Mouse (Mus musculus) embryonic facial prominence, embryonic 15.5 days (tissue): ENCODE results near the gene Adcy6. TPM values are rescaled to one million over a fixed set of nuclear protein-coding genes. Genes with fewer than 3 reads are reported as not detected.

Source experiments
- ATAC-seq: fragments of 200-750 bp; cut with Nextera tagmentation; 2 replicates; pipeline ENCODE4 v1.8.0; 2017; ENCODE audit warnings: low read depth, moderate TSS enrichment; ENCODE audit not compliant: insufficient number of reproducible peaks, low FRiP score, low TSS enrichment
- H3K27ac ChIP-seq: fragments of 300-500 bp; sonication (generic); replicated peaks from 2 replicates; pipeline ENCODE4 v1.5.1; 2015; ENCODE audit warnings: mild to moderate bottlenecking, inconsistent platforms
- H3K27me3 ChIP-seq: fragments of 300-500 bp; sonication (generic); 2 replicates; pipeline ENCODE4 v1.6.1; 2015; ENCODE audit warnings: inconsistent platforms
- H3K36me3 ChIP-seq: fragments of 300-500 bp; sonication (generic); 2 replicates; pipeline ENCODE4 v1.6.1; 2015; ENCODE audit warnings: mild to moderate bottlenecking, inconsistent platforms
- H3K4me1 ChIP-seq: fragments of 300-500 bp; sonication (generic); 2 replicates; pipeline ENCODE4 v1.6.1; 2015; ENCODE audit warnings: inconsistent platforms
- H3K4me2 ChIP-seq: fragments of 300-500 bp; sonication (generic); replicated peaks from 2 replicates; pipeline ENCODE4 v1.6.1; 2015; ENCODE audit warnings: mild to moderate bottlenecking, inconsistent platforms
- H3K4me3 ChIP-seq: fragments of 300-500 bp; sonication (generic); replicated peaks from 2 replicates; pipeline ENCODE4 v1.5.1; 2015; ENCODE audit warnings: mild to moderate bottlenecking, inconsistent platforms
- H3K9ac ChIP-seq: fragments of 300-500 bp; sonication (generic); 2 replicates; pipeline ENCODE4 v1.6.1; 2015; ENCODE audit warnings: inconsistent platforms
- H3K9me3 ChIP-seq: fragments of 300-500 bp; sonication (generic); replicated peaks from 2 replicates; pipeline ENCODE4 v1.6.1; 2016; ENCODE audit warnings: inconsistent platforms
- WGBS: fragments of 180-500 bp; shearing (Covaris S2); methylation state at CpG from one replicate; pipeline ENCODE4 v1.1.7; 2015; 5-methylcytosine and 5-hydroxymethylcytosine counted together
- polyA plus RNA-seq: library from polyadenylated mRNA; unstranded; fragments of >200 nt; fragmentation: Nextera tagmentation; extraction: Ambion mirVana; gene quantifications from 2 replicates; pipeline ENCODE4 v1.2.1, GENCODE M21; 2015

Gene Adcy6
- polyA plus RNA-seq, 1 experiment from 2014 or later, result 18.1 TPM

- H3K4me3 ChIP-seq, result no peak overlapping the region
- no peak for ATAC-seq
- H3K9me3 ChIP-seq, result no peaks in the 10 kb centered on the region
- no peak overlapping the region for H3K27ac ChIP-seq
- H3K36me3 ChIP-seq, result no peaks in the 10 kb centered on the region
- no peaks in the 10 kb centered on the region for H3K27me3 ChIP-seq
- H3K9ac ChIP-seq, result no peak overlapping the region
- H3K4me2 ChIP-seq, result no peak overlapping the region
- 94% methylated on average over 3 of the region's 3 CpGs for whole genome bisulfite sequencing
- peaks cover 39% of the 10 kb centered on the region for H3K4me1 ChIP-seq
Measured at GRCm38 (mm10) chr15:98612229-98612628, 2.4 kb upstream of the Adcy6 start.

GRCm38 (mm10) chr15:98610131-98610633 lies 306 bp upstream of the Adcy6 start:
- peak overlapping the region; percentile 62 for H3K9ac ChIP-seq
- peak overlapping the region; percentile 70 for H3K4me3 ChIP-seq
- peak overlapping the region; percentile 90 for H3K4me2 ChIP-seq
- H3K4me1 ChIP-seq, result peaks cover 35% of the 10 kb centered on the region
- peak overlapping the region; percentile 86 for H3K27ac ChIP-seq
- 3% methylated on average over 12 of the region's 12 CpGs for WGBS
- ATAC-seq, result no peak
- no peaks in the 10 kb centered on the region for H3K36me3 ChIP-seq
- H3K27me3 ChIP-seq, result no peaks in the 10 kb centered on the region
- H3K9me3 ChIP-seq, result no peaks in the 10 kb centered on the region

GRCm38 (mm10) chr15:98608784-98609250 lies 1.1 kb downstream of the Adcy6 start:
- peak overlapping the region; percentile 90 for H3K4me2 ChIP-seq
- H3K9ac ChIP-seq, result peak overlapping the region; percentile 62
- 0% methylated on average over 15 of the region's 26 CpGs for WGBS
- peak; percentile 37; the same call in 1 of the 2 replicates for ATAC-seq
- no peaks in the 10 kb centered on the region for H3K9me3 ChIP-seq
- peaks cover 31% of the 10 kb centered on the region for H3K4me1 ChIP-seq
- peaks cover 11% of the 10 kb centered on the region for H3K36me3 ChIP-seq
- H3K27me3 ChIP-seq, result no peaks in the 10 kb centered on the region
- H3K4me3 ChIP-seq, result peak overlapping the region; percentile 70
- H3K27ac ChIP-seq, result peak overlapping the region; percentile 86

- H3K27ac ChIP-seq, result peak overlapping the region; percentile 86
- H3K36me3 ChIP-seq, result peaks cover 17% of the 10 kb centered on the region
- no peaks in the 10 kb centered on the region for H3K27me3 ChIP-seq
- WGBS, result 10% methylated on average over 9 of the region's 10 CpGs
- peaks cover 37% of the 10 kb centered on the region for H3K4me1 ChIP-seq
- H3K4me2 ChIP-seq, result peak overlapping the region; percentile 90
- H3K4me3 ChIP-seq, result peak overlapping the region; percentile 70
- H3K9me3 ChIP-seq, result no peaks in the 10 kb centered on the region
- peak overlapping the region; percentile 62 for H3K9ac ChIP-seq
- 0 out of 2 replicates have a peak, but pooled peaks have one; percentile 1 for ATAC-seq
Measured at GRCm38 (mm10) chr15:98608058-98608783, 1.7 kb downstream of the Adcy6 start.

GRCm38 (mm10) chr15:98607557-98607956 lies 2.3 kb downstream of the Adcy6 start:
- 0 out of 2 replicates have a peak overlapping the region, but pooled peaks have one; percentile 40 for H3K27ac ChIP-seq
- H3K27me3 ChIP-seq, result no peaks in the 10 kb centered on the region
- H3K9me3 ChIP-seq, result no peaks in the 10 kb centered on the region
- peaks cover 17% of the 10 kb centered on the region for H3K36me3 ChIP-seq
- peak overlapping the region; percentile 70 for H3K4me3 ChIP-seq
- H3K9ac ChIP-seq, result no peak overlapping the region
- H3K4me2 ChIP-seq, result peak overlapping the region; percentile 90
- WGBS, result 18% methylated on average over 4 of the region's 4 CpGs
- H3K4me1 ChIP-seq, result peaks cover 43% of the 10 kb centered on the region
- ATAC-seq, result no peak

- Histone ChIP-seq H3K4me3 (no peak overlapping the region), H3K27me3 (no peaks in the 10 kb centered on the region), H3K4me1 (peaks cover 52% of the 10 kb centered on the region), H3K4me2 (no peak overlapping the region), H3K27ac (no peak overlapping the region), H3K9ac (no peak overlapping the region), H3K36me3 (peaks cover 19% of the 10 kb centered on the region), H3K9me3 (no peaks in the 10 kb centered on the region)
- 69% methylated on average over 9 of the region's 9 CpGs for WGBS
- ATAC-seq, result no peak
Measured at GRCm38 (mm10) chr15:98606739-98607138, 3.1 kb downstream of the Adcy6 start.

- ATAC-seq, result no peak
- Histone ChIP-seq H3K9ac (no peak overlapping the region), H3K27me3 (no peaks in the 10 kb centered on the region), H3K4me1 (peaks cover 56% of the 10 kb centered on the region), H3K4me2 (no peak overlapping the region), H3K27ac (no peak overlapping the region), H3K36me3 (peaks cover 22% of the 10 kb centered on the region), H3K9me3 (no peaks in the 10 kb centered on the region), H3K4me3 (no peak overlapping the region)
- WGBS, result 85% methylated on average over 12 of the region's 12 CpGs
Measured at GRCm38 (mm10) chr15:98606051-98606536, 3.8 kb downstream of the Adcy6 start.

GRCm38 (mm10) chr15:98604041-98604575 lies 5.8 kb downstream of the Adcy6 start:
- Histone ChIP-seq H3K9ac (no peak overlapping the region), H3K4me1 (peaks cover 50% of the 10 kb centered on the region), H3K4me2 (no peak overlapping the region), H3K27ac (peak overlapping the region; percentile 77; the same call in 1 of the 2 replicates), H3K4me3 (no peak overlapping the region), H3K36me3 (peaks cover 41% of the 10 kb centered on the region), H3K9me3 (no peaks in the 10 kb centered on the region), H3K27me3 (no peaks in the 10 kb centered on the region)
- no peak for ATAC-seq
- whole genome bisulfite sequencing, result 90% methylated on average over 24 of the region's 24 CpGs

GRCm38 (mm10) chr15:98602921-98603458 lies 6.9 kb downstream of the Adcy6 start:
- no peaks in the 10 kb centered on the region for H3K9me3 ChIP-seq
- H3K4me3 ChIP-seq, result peak overlapping the region; percentile 26
- 33% methylated on average over 4 of the region's 4 CpGs for WGBS
- no peak for ATAC-seq
- peak overlapping the region; percentile 77 for H3K27ac ChIP-seq
- peaks cover 44% of the 10 kb centered on the region for H3K4me1 ChIP-seq
- H3K4me2 ChIP-seq, result peak overlapping the region; percentile 46
- H3K27me3 ChIP-seq, result no peaks in the 10 kb centered on the region
- no peak overlapping the region; the same call in 1 of the 2 replicates for H3K9ac ChIP-seq
- peaks cover 52% of the 10 kb centered on the region for H3K36me3 ChIP-seq

GRCm38 (mm10) chr15:98602191-98602881 lies 7.5 kb downstream of the Adcy6 start:
- 42% methylated on average over 13 of the region's 13 CpGs for WGBS
- no peak overlapping the region for H3K9ac ChIP-seq
- H3K9me3 ChIP-seq, result no peaks in the 10 kb centered on the region
- peaks cover 37% of the 10 kb centered on the region for H3K4me1 ChIP-seq
- peaks cover 59% of the 10 kb centered on the region for H3K36me3 ChIP-seq
- ATAC-seq, result peak; percentile 52; the same call in 1 of the 2 replicates
- peak overlapping the region; percentile 77 for H3K27ac ChIP-seq
- H3K27me3 ChIP-seq, result no peaks in the 10 kb centered on the region
- peak overlapping the region; percentile 46 for H3K4me2 ChIP-seq
- peak overlapping the region; percentile 26 for H3K4me3 ChIP-seq

- no peak for ATAC-seq
- Histone ChIP-seq H3K4me1 (peaks cover 32% of the 10 kb centered on the region), H3K27ac (peak overlapping the region; percentile 77), H3K27me3 (no peaks in the 10 kb centered on the region), H3K4me2 (peak overlapping the region; percentile 46), H3K9me3 (no peaks in the 10 kb centered on the region), H3K36me3 (peaks cover 64% of the 10 kb centered on the region), H3K9ac (no peak overlapping the region), H3K4me3 (peak overlapping the region; percentile 26)
- 68% methylated on average over 7 of the region's 7 CpGs for WGBS
Measured at GRCm38 (mm10) chr15:98601832-98602190, 8.1 kb downstream of the Adcy6 start.
